Mouse (Mus musculus): ENCODE results near the gene Mmp2. TPM values are rescaled to one million over a fixed set of nuclear protein-coding genes. Genes with fewer than 3 reads are reported as not detected.

The Mmp2 gene
- polyA plus RNA-seq, 1 experiment: 27.7 TPM

- Histone ChIP-seq H3K27ac (replicated peaks; ENCODE audit: low read depth, low read length) (no peak overlapping the region), H3K4me3 (ENCODE audit: insufficient read depth, low read depth, low read length) (no peak overlapping the region), H3K4me1 (ENCODE audit: control insufficient read depth, insufficient read depth, insufficient read length, low read length) (no peaks in the 10 kb centered on the region)
These were observed 72.5 kb downstream of the Mmp2 start for GRCm38 (mm10) chr8:92899590-92899989.

- Histone ChIP-seq H3K27ac (replicated peaks; ENCODE audit: low read depth, low read length) (no peak within 1 kb of the TSS), H3K4me1 (ENCODE audit: control insufficient read depth, insufficient read depth, insufficient read length, low read length) (no peaks in the 10 kb centered on the region), H3K4me3 (ENCODE audit: insufficient read depth, low read depth, low read length) (no peak within 1 kb of the TSS)
These were observed 74.0 kb downstream of the Mmp2 start, which contains the start of gene Capns2 for GRCm38 (mm10) chr8:92901107-92901506. Gene Capns2 (plus strand): TSS chr8:92901407.

- Histone ChIP-seq H3K4me3 (ENCODE audit: insufficient read depth, low read depth, low read length) (no peak overlapping the region), H3K4me1 (ENCODE audit: control insufficient read depth, insufficient read depth, insufficient read length, low read length) (no peaks in the 10 kb centered on the region), H3K27ac (replicated peaks; ENCODE audit: low read depth, low read length) (no peak overlapping the region)
These were observed 75.9 kb downstream of the Mmp2 start for GRCm38 (mm10) chr8:92902981-92903380.

Other genes with a start within 250 kb of the Mmp2 start
- gene Irx6, start 153.0 kb upstream of the Mmp2 start, polyA plus RNA-seq (2012; ENCODE audit: insufficient read depth, insufficient read length, missing spikeins): not detected in 2 replicates
- gene Lpcat2, start 28.0 kb downstream of the Mmp2 start, polyA plus RNA-seq (2012; ENCODE audit: insufficient read depth, insufficient read length, missing spikeins): 0.92 and 1.4 TPM in 2 replicates
- gene Capns2, start 74.1 kb downstream of the Mmp2 start, polyA plus RNA-seq (2012; ENCODE audit: insufficient read depth, insufficient read length, missing spikeins): not detected in 2 replicates
- gene Slc6a2, start 132.8 kb downstream of the Mmp2 start, polyA plus RNA-seq (2012; ENCODE audit: insufficient read depth, insufficient read length, missing spikeins): not detected in 2 replicates
- gene Ces1a, start 220.9 kb downstream of the Mmp2 start, polyA plus RNA-seq (2012; ENCODE audit: insufficient read depth, insufficient read length, missing spikeins): not detected in 2 replicates